Mouse (Mus musculus): Measurements from ENCODE around the gene Pip5k1b. TPM values are rescaled to one million over a fixed set of nuclear protein-coding genes. Genes with fewer than 3 reads are reported as not detected.

Pip5k1b gene
- polyA plus RNA-seq, 1 experiment from 2014 or later = 4.1 TPM

- no peaks in the 10 kb centered on the region for H3K9me3 ChIP-seq (replicated peaks; ENCODE audit: control insufficient read depth, low read length)
- H3K4me1 ChIP-seq (ENCODE audit: control insufficient read depth, insufficient read depth, low read length) = no peaks in the 10 kb centered on the region; the same call in 1 of the 2 replicates
- H3K4me2 ChIP-seq (ENCODE audit: low read depth, low read length) = peak overlapping the region; percentile 22; the same call in 1 of the 2 replicates
- H3K27ac ChIP-seq (ENCODE audit: low read length) = 0 out of 2 replicates have a peak overlapping the region, but pooled peaks have one; percentile 5
- no peak overlapping the region for H3K4me3 ChIP-seq (replicated peaks; ENCODE audit: low read length)
- no peaks in the 10 kb centered on the region for H3K27me3 ChIP-seq (ENCODE audit: control insufficient read depth, insufficient read depth, low read length)
- peak; percentile 86 for ATAC-seq (ENCODE audit: insufficient read depth, low FRiP score)
- H3K36me3 ChIP-seq (ENCODE audit: control insufficient read depth, insufficient read depth, low read length) = no peaks in the 10 kb centered on the region
- no peak overlapping the region for H3K9ac ChIP-seq (ENCODE audit: low read length)
- WGBS = 67% methylated on average over 15 of the region's 15 CpGs
Measured at GRCm38 (mm10) chr19:24514661-24515642, 40.7 kb downstream of the Pip5k1b start.

DNA sequence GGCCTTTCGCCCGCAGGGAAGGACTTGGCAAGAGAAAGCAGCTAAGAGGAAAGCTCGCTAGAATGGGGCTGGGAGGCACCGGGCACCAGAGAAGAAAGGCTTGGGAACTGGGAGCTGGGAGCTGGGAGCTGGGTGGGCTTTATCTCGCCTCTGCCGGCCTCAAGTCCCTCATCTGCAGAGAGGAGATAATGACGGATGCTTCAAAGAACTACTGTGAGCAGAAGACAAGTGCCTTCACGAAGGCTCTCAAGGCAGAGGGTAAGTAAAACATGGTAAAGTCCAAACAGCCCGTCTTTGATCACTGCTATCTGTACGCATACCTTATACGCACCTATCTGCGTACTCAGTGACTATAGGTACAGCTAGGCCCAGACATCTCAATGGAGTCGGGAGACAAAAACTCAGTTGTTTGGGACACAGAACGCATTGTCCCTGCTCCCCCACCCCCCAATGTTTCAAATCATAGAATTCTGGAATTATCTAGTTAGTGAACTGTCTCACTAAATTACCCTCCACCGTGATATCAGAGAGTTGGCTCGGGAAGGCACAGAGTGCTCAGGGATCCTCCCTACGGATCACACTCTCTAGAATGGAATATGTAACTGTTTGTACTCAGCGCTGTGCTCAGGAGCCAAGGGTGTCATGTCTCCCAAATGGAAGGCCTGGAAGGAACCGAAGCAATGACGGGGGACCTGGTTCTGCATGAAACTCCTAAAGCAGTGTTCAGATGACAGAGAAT, 42.4 kb downstream of the Pip5k1b start:
- Histone ChIP-seq H3K27ac (ENCODE audit: low read length) (no peak overlapping the region), H3K4me2 (ENCODE audit: low read depth, low read length) (no peak overlapping the region), H3K4me3 (replicated peaks; ENCODE audit: low read length) (no peak overlapping the region), H3K9me3 (replicated peaks; ENCODE audit: control insufficient read depth, low read length) (no peaks in the 10 kb centered on the region), H3K4me1 (ENCODE audit: control insufficient read depth, insufficient read depth, low read length) (no peaks in the 10 kb centered on the region; the same call in 1 of the 2 replicates), H3K9ac (ENCODE audit: low read length) (no peak overlapping the region), H3K36me3 (ENCODE audit: control insufficient read depth, insufficient read depth, low read length) (no peaks in the 10 kb centered on the region), H3K27me3 (ENCODE audit: control insufficient read depth, insufficient read depth, low read length) (no peaks in the 10 kb centered on the region)
- 74% methylated on average over 20 of the region's 20 CpGs for WGBS
- no peak for ATAC-seq (ENCODE audit: insufficient read depth, low FRiP score)

GRCm38 (mm10) chr19:24511939-24512338, 43.7 kb downstream of the Pip5k1b start:
- Histone ChIP-seq H3K4me1 (ENCODE audit: control insufficient read depth, insufficient read depth, low read length) (no peaks in the 10 kb centered on the region; the same call in 1 of the 2 replicates), H3K27ac (ENCODE audit: low read length) (no peak overlapping the region), H3K4me3 (replicated peaks; ENCODE audit: low read length) (no peak overlapping the region), H3K36me3 (ENCODE audit: control insufficient read depth, insufficient read depth, low read length) (no peaks in the 10 kb centered on the region), H3K27me3 (ENCODE audit: control insufficient read depth, insufficient read depth, low read length) (no peaks in the 10 kb centered on the region), H3K9me3 (replicated peaks; ENCODE audit: control insufficient read depth, low read length) (no peaks in the 10 kb centered on the region), H3K4me2 (ENCODE audit: low read depth, low read length) (no peak overlapping the region), H3K9ac (ENCODE audit: low read length) (no peak overlapping the region)
- no peak for ATAC-seq (ENCODE audit: insufficient read depth, low FRiP score)
- WGBS = 89% methylated on average over 7 of the region's 7 CpGs

DNA sequence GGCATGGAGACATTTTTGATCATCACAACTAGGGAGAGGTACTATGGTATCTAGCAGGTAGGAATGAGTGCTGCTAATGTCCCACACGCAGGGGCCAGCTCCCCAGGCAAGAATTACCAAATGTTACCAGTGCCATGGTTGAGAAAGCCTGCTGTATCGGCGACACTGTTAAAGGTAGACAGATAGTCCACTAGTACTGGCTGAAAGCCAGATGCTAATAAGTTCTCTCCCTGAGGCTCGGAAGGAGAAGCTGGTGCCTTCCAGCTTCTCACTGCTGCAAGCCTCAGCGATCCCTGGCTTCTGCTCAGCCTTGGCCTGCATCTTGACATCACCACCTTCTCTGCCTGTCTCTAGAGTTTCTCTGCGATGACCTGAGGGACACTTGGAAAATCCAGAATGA, 46.3 kb downstream of the Pip5k1b start:
- H3K4me3 ChIP-seq (replicated peaks; ENCODE audit: low read length) = no peak overlapping the region
- no peaks in the 10 kb centered on the region; the same call in 1 of the 2 replicates for H3K4me1 ChIP-seq (ENCODE audit: control insufficient read depth, insufficient read depth, low read length)
- no peak overlapping the region for H3K9ac ChIP-seq (ENCODE audit: low read length)
- H3K36me3 ChIP-seq (ENCODE audit: control insufficient read depth, insufficient read depth, low read length) = no peaks in the 10 kb centered on the region
- no peaks in the 10 kb centered on the region for H3K9me3 ChIP-seq (replicated peaks; ENCODE audit: control insufficient read depth, low read length)
- WGBS = 87% methylated on average over 6 of the region's 6 CpGs
- no peaks in the 10 kb centered on the region for H3K27me3 ChIP-seq (ENCODE audit: control insufficient read depth, insufficient read depth, low read length)
- no peak for ATAC-seq (ENCODE audit: insufficient read depth, low FRiP score)
- no peak overlapping the region for H3K27ac ChIP-seq (ENCODE audit: low read length)
- H3K4me2 ChIP-seq (ENCODE audit: low read depth, low read length) = no peak overlapping the region

DNA sequence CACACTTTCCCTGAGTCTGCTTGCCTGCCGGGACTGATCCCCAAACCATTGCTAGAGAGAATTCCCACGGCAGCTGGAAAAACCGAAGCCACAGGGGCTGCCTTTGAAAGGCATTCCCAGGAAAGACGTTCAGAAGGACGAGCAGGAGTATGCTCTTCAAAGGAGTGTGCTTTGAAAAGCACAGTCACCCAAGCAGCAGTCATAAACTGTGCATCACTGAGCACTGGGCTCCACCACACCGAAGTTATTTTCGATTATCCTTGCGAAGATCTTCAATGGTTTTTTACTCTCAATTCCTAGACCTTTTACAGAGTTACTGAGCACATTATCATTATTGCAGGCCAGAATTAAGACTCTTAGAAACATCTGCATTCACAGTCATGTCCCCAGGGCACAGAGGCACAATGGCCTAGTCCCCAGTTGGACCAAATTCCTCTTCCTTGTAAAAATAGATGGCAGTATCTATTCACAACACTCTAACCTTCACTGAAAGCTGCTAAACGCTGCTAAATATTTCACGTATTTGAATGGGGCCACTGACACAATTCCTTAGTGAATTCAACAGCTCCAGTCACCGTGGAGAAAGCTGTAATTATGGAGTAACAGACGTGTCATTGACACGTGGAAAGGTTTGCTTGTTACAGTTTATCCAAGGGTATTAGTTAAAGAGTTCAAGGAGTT, 47.4 kb downstream of the Pip5k1b start:
- no peaks in the 10 kb centered on the region for H3K9me3 ChIP-seq (replicated peaks; ENCODE audit: control insufficient read depth, low read length)
- no peak overlapping the region for H3K4me3 ChIP-seq (replicated peaks; ENCODE audit: low read length)
- H3K9ac ChIP-seq (ENCODE audit: low read length) = no peak overlapping the region
- no peaks in the 10 kb centered on the region for H3K36me3 ChIP-seq (ENCODE audit: control insufficient read depth, insufficient read depth, low read length)
- H3K27me3 ChIP-seq (ENCODE audit: control insufficient read depth, insufficient read depth, low read length) = no peaks in the 10 kb centered on the region
- 69% methylated on average over 13 of the region's 13 CpGs for WGBS
- no peak overlapping the region for H3K4me2 ChIP-seq (ENCODE audit: low read depth, low read length)
- ATAC-seq (ENCODE audit: insufficient read depth, low FRiP score) = no peak
- H3K27ac ChIP-seq (ENCODE audit: low read length) = no peak overlapping the region
- H3K4me1 ChIP-seq (ENCODE audit: control insufficient read depth, insufficient read depth, low read length) = no peaks in the 10 kb centered on the region; the same call in 1 of the 2 replicates

- no peak for ATAC-seq (ENCODE audit: insufficient read depth, low FRiP score)
- Histone ChIP-seq H3K36me3 (ENCODE audit: control insufficient read depth, insufficient read depth, low read length) (no peaks in the 10 kb centered on the region), H3K9me3 (replicated peaks; ENCODE audit: control insufficient read depth, low read length) (no peaks in the 10 kb centered on the region), H3K9ac (ENCODE audit: low read length) (no peak overlapping the region), H3K27me3 (ENCODE audit: control insufficient read depth, insufficient read depth, low read length) (no peaks in the 10 kb centered on the region), H3K4me3 (replicated peaks; ENCODE audit: low read length) (no peak overlapping the region), H3K4me2 (ENCODE audit: low read depth, low read length) (no peak overlapping the region), H3K27ac (ENCODE audit: low read length) (no peak overlapping the region), H3K4me1 (ENCODE audit: control insufficient read depth, insufficient read depth, low read length) (no peaks in the 10 kb centered on the region)
- 83% methylated on average over 10 of the region's 10 CpGs for WGBS
Measured at GRCm38 (mm10) chr19:24502736-24503421, 52.8 kb downstream of the Pip5k1b start.

GRCm38 (mm10) chr19:24501525-24501924, 54.1 kb downstream of the Pip5k1b start:
- Histone ChIP-seq H3K27me3 (ENCODE audit: control insufficient read depth, insufficient read depth, low read length) (no peaks in the 10 kb centered on the region), H3K9ac (ENCODE audit: low read length) (no peak overlapping the region), H3K4me2 (ENCODE audit: low read depth, low read length) (no peak overlapping the region), H3K4me3 (replicated peaks; ENCODE audit: low read length) (no peak overlapping the region), H3K9me3 (replicated peaks; ENCODE audit: control insufficient read depth, low read length) (no peaks in the 10 kb centered on the region), H3K4me1 (ENCODE audit: control insufficient read depth, insufficient read depth, low read length) (no peaks in the 10 kb centered on the region), H3K36me3 (ENCODE audit: control insufficient read depth, insufficient read depth, low read length) (no peaks in the 10 kb centered on the region), H3K27ac (ENCODE audit: low read length) (no peak overlapping the region)
- no peak for ATAC-seq (ENCODE audit: insufficient read depth, low FRiP score)

- WGBS = 76% methylated on average over 5 of the region's 5 CpGs
- Histone ChIP-seq H3K27ac (ENCODE audit: low read length) (no peak overlapping the region), H3K4me2 (ENCODE audit: low read depth, low read length) (no peak overlapping the region), H3K9ac (ENCODE audit: low read length) (no peak overlapping the region), H3K4me1 (ENCODE audit: control insufficient read depth, insufficient read depth, low read length) (no peaks in the 10 kb centered on the region), H3K9me3 (replicated peaks; ENCODE audit: control insufficient read depth, low read length) (no peaks in the 10 kb centered on the region), H3K27me3 (ENCODE audit: control insufficient read depth, insufficient read depth, low read length) (no peaks in the 10 kb centered on the region), H3K4me3 (replicated peaks; ENCODE audit: low read length) (no peak overlapping the region), H3K36me3 (ENCODE audit: control insufficient read depth, insufficient read depth, low read length) (no peaks in the 10 kb centered on the region)
- ATAC-seq (ENCODE audit: insufficient read depth, low FRiP score) = no peak
Measured at GRCm38 (mm10) chr19:24500431-24500830, 55.2 kb downstream of the Pip5k1b start.
